Mouse (Mus musculus) regulatory T cell (primary cell): ENCODE measurements around the gene Stard8.

Source experiments
- in situ Hi-C: fragments of 300-600 bp; cut with MboI, MseI; formaldehyde crosslinking; loops from one replicate; pipeline ENCODE4 v1.15.1; 2025; ENCODE audit warnings: high pct_unique_total_duplicates

The Stard8 gene

GRCm38 (mm10) chrX:99046360-99047055, 43.5 kb downstream of the Stard8 start:
- in situ Hi-C loops: no loop called here

- in situ Hi-C loops: no loop called here
These were observed 45.1 kb downstream of the Stard8 start for GRCm38 (mm10) chrX:99048111-99048510.

- in situ Hi-C loops: no loop called here
These were observed 46.2 kb downstream of the Stard8 start for GRCm38 (mm10) chrX:99049247-99049646.

GRCm38 (mm10) chrX:99050736-99051481, 47.9 kb downstream of the Stard8 start:
- in situ Hi-C loops: no loop called here

GRCm38 (mm10) chrX:99052255-99052654, 49.2 kb downstream of the Stard8 start:
- in situ Hi-C loops: no loop called here

GRCm38 (mm10) chrX:99054512-99054911, 51.5 kb downstream of the Stard8 start:
- in situ Hi-C loops: no loop called here

GRCm38 (mm10) chrX:99057772-99058440, 54.9 kb downstream of the Stard8 start:
- in situ Hi-C loops: no loop called here

GRCm38 (mm10) chrX:99059119-99059518, 56.1 kb downstream of the Stard8 start:
- in situ Hi-C loops: no loop called here

- in situ Hi-C loops: no loop called here
These were observed 62.5 kb downstream of the Stard8 start for GRCm38 (mm10) chrX:99065582-99065981.

- in situ Hi-C loops: no loop called here
These were observed 63.5 kb downstream of the Stard8 start for GRCm38 (mm10) chrX:99066550-99066949.

GRCm38 (mm10) chrX:99067232-99067631, 64.2 kb downstream of the Stard8 start:
- in situ Hi-C loops: no loop called here

- in situ Hi-C loops: no loop called here
These were observed 64.7 kb downstream of the Stard8 start for GRCm38 (mm10) chrX:99067671-99068151.

- in situ Hi-C loops: no loop called here
These were observed 68.1 kb downstream of the Stard8 start for GRCm38 (mm10) chrX:99071188-99071587.

- in situ Hi-C loops: no loop called here
These were observed 69.5 kb downstream of the Stard8 start for GRCm38 (mm10) chrX:99072596-99072995.

GRCm38 (mm10) chrX:99075111-99075510, 72.1 kb downstream of the Stard8 start:
- in situ Hi-C loops: loop anchor here (5.0 kb wide), 1 partner anchor 37 kb away; no protein-coding TSS in a partner anchor

GRCm38 (mm10) chrX:99076460-99076859, 73.4 kb downstream of the Stard8 start:
- in situ Hi-C loops: loop anchor here (5.0 kb wide), 1 partner anchor 36 kb away; no protein-coding TSS in a partner anchor

- in situ Hi-C loops: loop anchor here (5.0 kb wide), 1 partner anchor 34 kb away; no protein-coding TSS in a partner anchor
These were observed 75.4 kb downstream of the Stard8 start for GRCm38 (mm10) chrX:99078374-99078892.

GRCm38 (mm10) chrX:99092704-99093103, 89.7 kb downstream of the Stard8 start:
- in situ Hi-C loops: no loop called here

GRCm38 (mm10) chrX:99111088-99111724, 108.2 kb downstream of the Stard8 start:
- in situ Hi-C loops: loop anchor here (5.0 kb wide), 1 partner anchor 34 kb away; no protein-coding TSS in a partner anchor

- in situ Hi-C loops: no loop called here
These were observed 116.5 kb downstream of the Stard8 start for GRCm38 (mm10) chrX:99119510-99119909.
